In genomic region chr12:83987583-83988441, GRCm38 (mm10) we compare ENCODE assay signal across 8 mouse cellular contexts. TPM values are rescaled to one million over a fixed set of nuclear protein-coding genes. Genes with fewer than 3 reads are reported as not detected.
DNase-seq lines count a peak whose midpoint lies in the region; ATAC-seq and TF ChIP-seq lines count a peak whose summit lies in the region.

Acot2 (plus strand) TSS chr12:83987861.

- peak; percentile 63; the same call in 1 of the 2 replicates for ATAC-seq in heart, embryonic 11.5 days (replicated peaks; ENCODE audit: insufficient number of reproducible peaks, low FRiP score, low TSS enrichment)
- peak; percentile 90 for ATAC-seq in kidney, embryonic 15.5 days (replicated peaks; ENCODE audit: low FRiP score)

- H3K27ac ChIP-seq in heart, embryonic 11.5 days (ENCODE audit: low read depth, low read length): peak within 1 kb of the TSS; percentile 94
- peak within 1 kb of the TSS; percentile 94 for H3K27ac ChIP-seq in kidney, embryonic 15.5 days

- under 1% methylated on average over 80 of the region's 80 CpGs for WGBS in heart, embryonic 11.5 days (ENCODE audit: insufficient replicate concordance)
- WGBS in kidney, embryonic 15.5 days: under 1% methylated on average over 80 of the region's 80 CpGs

- peak within 1 kb of the TSS; percentile 67 for H3K4me2 ChIP-seq in heart, embryonic 11.5 days
- H3K4me2 ChIP-seq in kidney, embryonic 15.5 days: peak within 1 kb of the TSS; percentile 80

- H3K9me3 ChIP-seq in erythroblast, embryonic 14.5 days (ENCODE audit: control insufficient read depth, low read length): no peaks in the 10 kb centered on the region
- H3K9me3 ChIP-seq in heart, embryonic 11.5 days (replicated peaks; ENCODE audit: control insufficient read depth, low read length): no peaks in the 10 kb centered on the region
- H3K9me3 ChIP-seq in kidney, embryonic 15.5 days (replicated peaks): no peaks in the 10 kb centered on the region; the same call in 1 of the 2 replicates

- peak within 1 kb of the TSS; percentile 68 for H3K4me3 ChIP-seq in erythroblast, embryonic 14.5 days (replicated peaks)
- H3K4me3 ChIP-seq in heart, embryonic 11.5 days (ENCODE audit: low read depth, low read length): peak within 1 kb of the TSS; percentile 60
- H3K4me3 ChIP-seq in kidney, embryonic 15.5 days (replicated peaks): peak within 1 kb of the TSS; percentile 65

- TF ChIP-seq POLR2A in brain, embryonic 14.5 days (IDR thresholded peaks at IDR 0.05; ENCODE audit: borderline replicate concordance, extremely low read depth, insufficient read depth, insufficient read length, poor library complexity, severe bottlenecking): peak; percentile 50; the same call in 1 of the 2 replicates

- H3K4me1 ChIP-seq in erythroblast, embryonic 14.5 days (ENCODE audit: control insufficient read depth): peaks cover 17% of the 10 kb centered on the region
- H3K4me1 ChIP-seq in heart, embryonic 11.5 days (ENCODE audit: control insufficient read depth, insufficient read depth, low read length): peaks cover 7% of the 10 kb centered on the region
- peaks cover 20% of the 10 kb centered on the region for H3K4me1 ChIP-seq in kidney, embryonic 15.5 days

- peak; percentile 93 for DNase-seq in CD4-positive helper T cell, adult 2 months (ENCODE audit: low read depth, low spot score)
- DNase-seq in brain, embryonic 14.5 days (ENCODE audit: low read depth): peak; percentile 93
- peak; percentile 62 for DNase-seq in liver
- peak; percentile 52 to 70 for DNase-seq in monocyte, adult 2 months (ENCODE audit: low read depth in 1 of 2, low spot score in 2 of 2)
- peak; percentile 43 to 65 for DNase-seq in spleen, postnatal 14 days (ENCODE audit: low spot score in 2 of 2)

- H3K27me3 ChIP-seq in erythroblast, embryonic 14.5 days (ENCODE audit: control insufficient read depth): peaks cover 2% of the 10 kb centered on the region; the same call in 1 of the 2 replicates
- H3K27me3 ChIP-seq in heart, embryonic 11.5 days (ENCODE audit: control insufficient read depth, insufficient read depth, low read length): no peaks in the 10 kb centered on the region
- H3K27me3 ChIP-seq in kidney, embryonic 15.5 days: no peaks in the 10 kb centered on the region

- peak; percentile 75 for TF ChIP-seq CTCF in brain, embryonic 14.5 days (IDR thresholded peaks at IDR 0.05; ENCODE audit: borderline replicate concordance, extremely low read depth, insufficient read depth, insufficient read length)

- H3K9ac ChIP-seq in heart, embryonic 11.5 days (ENCODE audit: low read depth, low read length): peak within 1 kb of the TSS; percentile 86
- H3K9ac ChIP-seq in kidney, embryonic 15.5 days: peak within 1 kb of the TSS; percentile 76

- no peaks in the 10 kb centered on the region for H3K36me3 ChIP-seq in erythroblast, embryonic 14.5 days (ENCODE audit: control insufficient read depth)
- H3K36me3 ChIP-seq in heart, embryonic 11.5 days (ENCODE audit: control insufficient read depth, insufficient read depth, low read length): no peaks in the 10 kb centered on the region; the same call in 1 of the 2 replicates
- peaks cover 8% of the 10 kb centered on the region; the same call in 1 of the 2 replicates for H3K36me3 ChIP-seq in kidney, embryonic 15.5 days

RNA-seq across cellular contexts. Expression of gene Acot2, which starts in this region (rescaled TPM):
- 3.1 and 4.5 TPM in 2 replicates for polyA plus RNA-seq in brain, embryonic 14.5 days (2012; rRNA removed)
- 0.05 TPM in 1 of 2 replicates, not detected in the other for polyA plus RNA-seq in erythroblast, embryonic 14.5 days (2012)
- polyA plus RNA-seq in heart, embryonic 11.5 days (2014; fragmentation: Nextera tagmentation; extraction: Ambion mirVana): 33.0 and 35.5 TPM in 2 replicates
- polyA plus RNA-seq in kidney, embryonic 15.5 days (2015; fragmentation: Nextera tagmentation; extraction: Ambion mirVana): 37.8 and 39.0 TPM in 2 replicates

Comparison
In these comparisons a context has a peak if more than half of its experiments do, and no peak if none do; other contexts are left out.
1. Peak in every context shown above with its lines: DNase-seq, ATAC-seq, H3K4me3 ChIP-seq and H3K27ac ChIP-seq.